Mouse (Mus musculus) right cerebral cortex, adult 18-20 months (tissue): Measurements from ENCODE around the gene Gin1.
"Not testable (repeated sequence)": the region's sequence is repeated elsewhere in the genome, so short reads cannot be mapped to it uniquely, and the experiment has no call there.

Experiments
- DNase-seq: peaks from one replicate; pipeline ENCODE4 v3.0.0; 2022; ENCODE audit warnings: mixed read lengths

Gene Gin1

DNA sequence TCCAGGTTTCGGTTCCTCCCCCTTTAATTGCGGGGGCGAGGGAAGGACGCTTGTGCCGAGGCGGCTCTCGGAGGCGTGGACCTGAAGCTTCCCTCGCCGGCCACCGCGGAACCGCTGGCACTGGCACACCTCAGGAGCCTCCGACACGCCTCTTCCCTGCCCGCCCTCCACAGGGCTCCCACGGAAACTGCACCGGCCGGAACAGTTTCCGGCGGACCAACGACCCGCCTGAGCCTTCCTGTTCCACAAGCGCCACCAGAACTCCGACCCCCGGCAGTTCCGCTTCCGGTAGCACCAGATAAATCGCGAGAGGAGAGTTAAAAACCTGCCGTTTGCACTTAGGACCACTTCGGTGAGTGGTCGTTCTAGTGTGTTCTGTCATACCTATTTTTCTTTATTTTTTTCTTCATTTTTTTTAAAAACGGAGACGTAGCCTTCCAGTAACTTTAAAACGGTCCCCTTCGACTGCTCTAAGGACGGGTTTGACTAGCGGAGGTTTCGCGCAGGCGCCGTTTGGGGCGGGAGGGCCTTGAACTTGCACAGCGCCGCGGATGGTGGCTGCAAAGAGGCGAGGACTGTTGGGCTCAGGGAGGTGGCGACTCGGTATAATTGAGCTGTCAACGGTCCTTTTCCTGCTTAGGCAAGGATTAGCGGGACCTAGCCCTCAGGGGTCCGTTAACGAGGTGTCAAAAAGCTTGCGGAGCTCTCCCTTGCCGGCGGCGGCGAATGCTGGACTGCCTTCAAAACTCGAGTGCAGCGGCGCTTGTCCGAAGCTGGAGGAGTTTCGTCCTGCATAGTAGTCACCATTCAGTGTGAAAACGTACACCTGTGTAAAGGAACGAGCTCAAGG is at the start of gene Gin1, which contains the start of gene Ppip5k2:
TSS of gene Gin1 (plus strand) at position 269 of the 850 bp plus-strand sequence.
TSS of gene Ppip5k2 (minus strand) at position 508 of the 850 bp plus-strand sequence.
- peak; percentile 96 for DNase-seq

DNA sequence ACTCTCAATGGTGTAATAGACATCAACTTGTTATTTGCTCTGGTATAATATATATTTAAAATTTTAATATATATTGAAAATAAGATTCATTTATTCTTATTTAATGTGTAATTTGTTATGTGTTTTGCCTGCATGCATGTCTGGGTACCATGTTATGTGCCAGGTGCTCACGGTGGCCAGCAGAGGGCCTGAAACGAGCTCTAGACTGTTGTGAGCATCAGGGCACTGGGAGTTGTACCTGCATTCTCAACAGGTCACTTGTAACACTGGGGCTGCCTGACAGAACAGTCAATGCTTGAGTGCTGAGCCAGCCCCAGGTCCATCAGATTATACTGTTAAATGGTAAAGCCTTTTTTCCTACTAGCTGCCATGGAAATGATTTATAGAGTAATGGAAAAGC is 43.2 kb upstream of the Gin1 start:
- no peak for DNase-seq

DNA sequence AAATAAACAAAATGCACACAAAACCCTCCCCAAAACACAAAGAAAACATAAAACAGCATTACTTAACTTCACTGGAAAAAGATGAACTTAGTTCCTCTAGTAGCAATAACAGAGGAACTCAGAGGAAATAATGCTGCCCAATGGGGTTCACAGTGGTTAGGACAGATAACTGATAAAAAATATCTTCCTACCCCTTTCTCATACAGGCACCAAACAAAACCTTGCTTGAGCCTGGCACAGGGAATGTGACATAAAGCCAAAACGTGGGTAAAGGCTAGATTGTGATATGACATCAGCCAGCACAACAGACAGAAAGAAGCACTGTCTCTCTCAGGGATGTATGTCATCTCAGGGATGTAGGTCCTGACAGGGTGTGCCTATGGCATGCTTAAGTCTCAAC is 40.6 kb upstream of the Gin1 start:
- DNase-seq: no peak

DNA sequence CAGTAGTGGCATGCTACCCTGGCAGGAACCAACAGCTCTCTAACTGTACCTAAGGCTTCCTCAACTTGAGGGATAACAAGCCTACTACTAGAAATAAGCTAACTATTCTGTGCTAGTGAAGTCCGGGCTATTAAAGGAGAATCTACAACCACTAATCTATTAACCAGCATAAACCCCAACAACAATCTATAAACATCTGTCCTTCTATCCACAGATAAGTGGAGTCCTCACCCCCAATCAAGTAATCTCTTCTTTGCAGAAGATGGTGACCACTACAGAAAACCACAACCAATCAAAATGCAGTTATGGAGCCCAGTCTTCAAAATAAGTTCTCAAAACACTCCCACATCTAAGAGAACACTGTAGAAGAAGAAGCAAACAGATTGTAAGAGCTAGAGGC is 26.9 kb upstream of the Gin1 start:
- DNase-seq: no peak

DNA sequence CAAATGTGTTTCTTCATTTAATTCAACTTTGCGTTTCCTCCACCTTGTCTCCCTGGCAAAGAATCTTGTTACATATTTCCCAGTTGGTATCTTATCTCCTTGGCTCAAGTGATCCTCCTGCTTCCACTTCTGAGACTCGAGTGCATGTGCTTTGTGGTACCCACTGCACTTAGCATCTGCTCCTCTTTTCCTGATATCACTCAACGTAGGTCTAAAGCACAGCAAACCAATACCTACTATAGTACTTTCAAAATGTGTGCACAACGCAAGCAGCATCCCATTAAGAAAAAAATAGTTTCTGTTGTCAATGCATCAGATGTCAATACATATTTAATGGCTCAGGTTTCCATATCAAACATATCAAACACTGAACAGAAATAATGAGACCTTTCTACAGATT is 24.3 kb upstream of the Gin1 start:
- DNase-seq: no peak

DNA sequence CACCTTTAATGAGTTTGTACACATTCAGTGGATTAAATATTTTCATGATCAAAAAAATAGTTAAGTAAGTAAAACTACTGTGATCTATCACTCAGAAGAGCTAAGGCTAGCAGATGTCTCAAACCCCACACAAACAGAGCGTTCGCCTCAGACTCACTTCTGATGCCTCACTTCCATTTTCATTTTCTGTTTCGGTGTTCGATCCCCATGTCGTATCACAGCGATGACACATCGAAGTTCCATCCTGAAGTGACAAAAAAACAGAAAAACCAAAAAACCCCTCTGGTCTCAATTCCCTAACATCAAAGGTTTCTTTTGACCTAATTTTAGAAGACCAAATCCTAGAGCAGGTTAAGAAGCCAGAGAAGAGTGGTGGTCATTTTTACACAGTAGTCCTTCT is 23.7 kb upstream of the Gin1 start:
- no peak for DNase-seq

DNA sequence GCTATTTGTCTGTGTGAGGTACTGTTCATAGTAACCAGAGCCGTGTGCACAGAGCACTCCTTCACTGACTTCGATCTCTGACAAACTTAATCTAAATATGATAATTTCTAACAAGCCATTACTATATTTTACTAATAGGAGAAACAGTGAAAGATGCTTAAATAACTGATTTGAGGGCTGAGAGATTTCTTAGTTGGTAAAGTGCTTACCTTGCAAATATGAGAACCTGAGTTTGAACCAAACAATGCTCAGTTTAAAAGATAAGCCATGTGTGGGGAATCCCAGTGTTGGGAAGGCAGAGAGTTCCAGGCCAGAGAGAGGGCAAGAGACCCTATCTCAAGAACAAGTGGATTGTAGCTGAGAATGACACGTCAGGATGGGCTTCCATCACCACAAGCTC is 21.8 kb upstream of the Gin1 start:
- no peak for DNase-seq

DNA sequence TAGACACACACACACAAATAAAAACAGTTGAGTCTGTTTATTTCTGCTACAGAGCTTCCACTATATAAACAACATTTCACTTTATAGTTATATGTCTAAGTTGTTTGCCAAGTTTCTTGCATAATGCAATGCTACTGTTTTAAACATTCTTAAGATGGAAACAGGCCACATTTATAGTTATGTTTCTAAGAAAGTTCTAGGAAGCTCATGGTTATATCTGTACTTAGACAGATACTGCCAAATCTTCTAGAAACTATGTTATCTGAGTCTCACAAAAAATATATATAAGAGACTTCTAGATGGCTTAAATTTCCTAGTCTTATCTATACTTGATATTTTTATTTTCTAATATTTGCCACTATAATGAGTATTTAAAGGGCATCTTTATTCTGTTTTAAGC is 16.8 kb upstream of the Gin1 start:
- DNase-seq: no peak

DNA sequence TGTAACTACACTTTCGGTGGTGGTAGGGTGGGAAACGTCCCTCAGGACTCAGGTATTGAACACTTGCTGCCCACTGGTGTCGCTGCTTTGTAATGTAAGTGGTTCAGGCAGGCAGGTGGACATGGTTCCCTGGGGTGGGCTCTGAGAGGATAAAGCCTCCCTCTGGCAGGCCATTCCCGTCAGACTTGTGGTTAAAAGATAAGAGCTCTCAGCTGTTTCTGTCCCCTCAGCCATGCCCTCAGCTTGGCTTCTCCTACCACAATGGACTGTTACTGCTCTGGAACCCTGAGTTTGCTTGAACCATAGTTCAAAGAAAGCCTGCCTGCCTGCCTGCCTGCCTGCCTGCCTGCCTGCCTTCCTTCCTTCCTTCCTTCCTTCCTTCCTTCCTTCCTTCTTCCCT is 15.6 kb upstream of the Gin1 start:
- no peak for DNase-seq

DNA sequence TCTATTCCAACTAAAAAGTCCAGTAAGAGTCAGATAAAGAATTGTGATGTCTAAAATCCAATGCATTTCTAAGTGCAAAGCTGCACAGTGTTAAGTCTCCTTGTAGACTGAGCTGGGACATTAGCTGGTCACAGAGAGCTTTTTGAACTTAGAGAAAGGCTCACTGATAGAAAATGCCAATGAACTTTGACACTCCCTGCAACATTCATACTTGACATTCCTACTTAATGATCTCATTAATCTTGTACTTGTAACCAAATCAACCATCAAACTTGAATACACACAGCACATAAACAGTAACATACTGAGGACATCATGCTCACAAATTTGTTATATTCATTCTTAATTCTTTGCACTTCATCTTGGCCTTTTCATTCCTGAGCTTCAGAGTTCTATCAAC is 10.1 kb upstream of the Gin1 start:
- DNase-seq: no peak

DNA sequence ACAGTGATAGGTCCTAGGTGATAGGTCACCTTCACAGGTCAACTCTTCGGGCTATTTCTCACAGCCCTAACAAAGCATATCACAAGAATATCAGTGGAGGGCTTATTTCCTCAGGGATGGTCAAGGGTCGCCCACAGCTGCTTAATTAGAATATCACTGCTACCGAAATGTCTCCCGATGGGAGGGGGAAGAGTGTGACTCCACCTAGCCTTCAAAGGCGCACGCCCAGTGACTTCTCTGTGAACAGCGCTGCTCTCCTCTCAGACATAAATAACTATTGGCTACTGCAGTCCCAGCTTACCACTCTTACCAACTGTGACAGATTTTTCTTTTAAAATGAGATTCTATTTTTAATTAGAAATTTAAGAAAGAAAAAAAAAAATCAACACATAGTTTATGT is 9.4 kb upstream of the Gin1 start:
- DNase-seq: no peak

DNA sequence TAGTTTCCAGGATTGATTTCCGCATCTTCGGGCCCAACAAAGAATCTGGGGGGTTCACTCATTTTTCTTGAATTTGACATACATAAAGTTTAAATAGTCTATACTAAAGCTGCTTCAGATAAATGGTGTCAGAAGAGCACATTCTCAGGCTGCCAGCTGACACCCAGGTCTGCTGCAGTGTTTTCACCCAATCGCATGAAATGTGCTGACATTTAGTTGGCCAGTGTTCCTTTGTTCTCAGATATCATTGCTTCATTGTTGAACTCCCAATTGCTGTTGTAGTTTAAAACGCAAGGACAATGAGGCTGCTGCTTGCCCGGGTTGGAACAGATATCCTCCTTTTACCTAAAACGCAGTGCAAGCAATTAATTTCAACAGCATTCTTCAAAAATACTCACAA is 8.5 kb upstream of the Gin1 start:
- DNase-seq: no peak

DNA sequence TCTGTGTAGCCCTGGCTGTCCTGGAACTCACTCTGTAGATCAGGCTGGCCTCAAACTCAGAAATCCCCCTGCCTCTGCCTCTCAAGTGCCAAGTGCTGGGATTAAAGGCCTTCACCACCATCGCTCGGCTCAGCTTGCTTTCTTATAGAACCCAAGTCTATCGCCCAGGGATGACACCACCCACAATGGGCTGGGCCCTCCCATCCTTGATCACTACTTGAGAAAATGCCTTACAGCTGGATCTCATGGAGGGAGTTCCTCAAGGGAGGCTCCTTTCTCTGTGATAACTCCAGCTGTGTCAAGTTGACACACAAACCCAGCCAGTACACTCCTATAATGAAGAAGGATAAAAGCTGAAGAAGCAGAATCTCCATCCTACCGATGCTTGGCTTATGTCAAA is 4.3 kb upstream of the Gin1 start:
- DNase-seq: not testable (repeated sequence)

DNA sequence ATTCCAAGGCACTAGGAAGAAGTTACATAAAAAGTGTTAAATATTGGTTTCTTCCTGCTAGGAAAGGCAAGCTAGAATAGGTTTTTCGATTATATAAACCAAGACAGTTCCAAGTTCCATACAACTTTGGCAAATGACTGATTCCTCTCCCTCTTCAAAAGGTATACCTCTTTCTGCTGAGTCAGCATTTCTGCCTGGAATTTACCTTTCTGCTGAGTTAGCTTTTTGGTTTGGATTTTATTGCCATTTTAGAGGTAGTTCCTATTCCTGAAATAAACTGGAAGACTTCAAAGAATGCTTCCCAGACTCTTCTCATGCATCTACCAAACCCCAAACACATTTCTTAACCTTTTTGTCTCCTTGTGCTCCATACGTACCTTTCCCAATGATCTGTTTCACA is 1.9 kb upstream of the Gin1 start:
- DNase-seq: no peak

DNA sequence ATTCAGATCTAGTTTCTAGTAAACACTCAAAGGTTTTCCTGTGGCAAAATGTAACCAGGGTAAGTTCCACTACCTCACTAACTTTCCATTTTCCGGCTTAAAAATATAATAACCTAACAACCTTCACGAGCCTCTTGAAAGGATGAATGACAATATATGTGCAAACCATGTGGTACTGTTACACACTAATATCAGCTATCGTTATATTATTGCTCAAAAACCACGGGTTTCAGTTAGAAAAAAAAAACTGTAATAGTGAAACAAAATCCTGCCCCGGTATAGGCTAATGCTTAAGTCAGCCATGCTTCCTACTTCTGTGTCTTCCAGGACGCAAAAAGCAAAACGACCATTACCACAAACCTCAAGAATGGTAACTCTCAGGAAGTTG is 1.1 kb upstream of the Gin1 start:
- no peak for DNase-seq

DNA sequence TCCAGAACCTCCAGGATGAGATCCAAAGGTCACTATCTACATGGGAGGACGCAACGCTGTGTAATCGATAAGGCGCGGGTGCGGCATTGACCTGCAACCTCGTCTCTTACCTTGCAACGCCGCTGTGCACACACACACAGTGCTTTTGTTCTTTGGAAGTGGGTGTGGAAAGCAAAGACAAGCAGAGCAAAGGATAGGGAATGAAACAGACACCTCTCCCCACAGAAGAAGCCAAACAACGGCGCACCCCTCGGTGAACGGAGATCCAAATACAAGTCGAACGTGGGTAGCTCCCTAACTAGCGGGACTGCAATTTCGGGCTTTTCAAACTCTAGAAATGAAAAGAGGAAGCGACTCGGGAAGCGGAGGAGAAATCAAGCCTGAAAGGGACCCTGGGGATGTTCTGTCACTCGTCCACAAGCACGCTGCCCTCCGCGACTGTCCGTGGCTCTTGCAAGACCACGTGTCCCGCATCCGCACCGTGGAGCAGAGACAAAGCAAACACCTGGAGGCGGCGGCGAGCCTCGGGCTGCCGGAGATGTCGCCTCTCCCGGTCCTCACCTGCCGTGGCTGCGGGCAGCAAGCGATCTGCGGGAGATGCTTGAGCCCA is 573 bp upstream of the Gin1 start:
- DNase-seq: no peak

DNA sequence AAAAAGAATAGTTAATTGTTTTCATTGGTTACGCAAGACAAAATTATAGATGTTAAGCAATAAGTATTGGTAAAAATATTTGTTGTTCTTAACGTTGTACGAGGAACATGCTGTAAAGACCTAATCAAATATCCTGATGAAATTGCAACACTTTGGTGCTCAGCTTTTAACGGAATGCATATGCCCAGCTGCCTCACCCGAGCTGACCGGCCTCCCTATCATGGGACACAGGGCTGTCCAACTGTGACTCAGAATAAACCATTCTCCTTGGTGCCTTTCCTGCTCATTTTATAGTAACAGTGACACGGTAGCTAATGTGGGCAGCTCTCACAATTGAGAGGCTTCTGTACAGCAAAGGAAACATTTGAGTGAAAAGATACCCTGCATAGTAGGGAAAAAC is 1.1 kb downstream of the Gin1 start:
- DNase-seq: no peak

DNA sequence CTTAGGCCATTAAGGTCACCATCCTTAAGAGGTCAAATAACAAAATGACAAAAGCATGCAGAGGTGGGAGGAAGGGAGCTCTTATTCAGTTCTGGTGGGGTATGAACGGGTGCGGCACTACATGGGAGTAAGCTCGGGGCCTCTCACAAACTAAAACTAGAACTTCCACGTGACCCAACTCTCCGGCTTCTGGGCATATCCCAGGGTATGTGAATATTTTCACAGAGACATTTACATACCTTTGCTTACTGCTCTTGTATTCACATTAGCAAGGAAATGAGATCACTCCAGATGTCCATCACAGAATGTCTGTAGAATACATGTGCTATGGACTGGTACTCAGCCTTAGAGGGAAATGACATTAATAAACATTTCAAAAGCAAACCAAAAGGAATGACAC is 1.8 kb downstream of the Gin1 start:
- DNase-seq: no peak

DNA sequence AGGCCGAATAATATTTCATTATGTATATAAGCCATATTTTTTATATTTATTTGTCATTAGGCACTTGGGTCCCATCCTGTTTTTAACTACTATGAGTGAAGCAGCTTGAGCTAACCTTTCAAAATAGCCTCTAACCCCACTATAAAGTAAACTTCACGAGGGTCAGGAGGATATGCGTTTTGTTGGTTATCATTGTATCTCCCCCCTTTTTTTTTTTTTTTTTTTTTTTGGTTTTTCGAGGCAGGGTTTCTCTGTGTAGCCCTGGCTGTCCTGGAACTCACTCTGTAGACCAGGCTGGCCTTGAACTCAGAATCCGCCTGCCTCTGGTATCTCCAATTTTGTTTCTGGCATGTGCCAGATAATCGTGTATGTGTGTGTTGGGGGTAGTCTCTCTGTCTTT is 3.4 kb downstream of the Gin1 start:
- no peak for DNase-seq

DNA sequence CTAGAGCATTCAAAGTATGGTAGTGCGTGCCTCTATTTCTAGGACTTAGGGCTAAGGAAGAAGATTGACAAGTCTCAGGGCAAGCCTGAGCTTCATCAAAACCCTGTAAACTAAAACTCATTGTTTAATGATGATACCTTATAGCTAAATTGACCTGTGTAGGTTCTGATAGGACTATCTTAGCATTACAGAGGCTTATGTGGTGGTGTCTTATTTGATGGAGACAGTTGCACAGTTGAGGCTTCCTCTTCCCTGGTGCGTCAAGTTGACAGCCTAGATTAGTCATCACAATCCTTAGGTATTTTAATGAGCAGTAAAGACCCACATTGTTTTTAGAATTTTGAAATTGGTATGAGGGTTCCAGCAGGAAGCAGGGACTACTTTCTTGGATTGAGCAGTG is 4.0 kb downstream of the Gin1 start:
- no peak for DNase-seq

DNA sequence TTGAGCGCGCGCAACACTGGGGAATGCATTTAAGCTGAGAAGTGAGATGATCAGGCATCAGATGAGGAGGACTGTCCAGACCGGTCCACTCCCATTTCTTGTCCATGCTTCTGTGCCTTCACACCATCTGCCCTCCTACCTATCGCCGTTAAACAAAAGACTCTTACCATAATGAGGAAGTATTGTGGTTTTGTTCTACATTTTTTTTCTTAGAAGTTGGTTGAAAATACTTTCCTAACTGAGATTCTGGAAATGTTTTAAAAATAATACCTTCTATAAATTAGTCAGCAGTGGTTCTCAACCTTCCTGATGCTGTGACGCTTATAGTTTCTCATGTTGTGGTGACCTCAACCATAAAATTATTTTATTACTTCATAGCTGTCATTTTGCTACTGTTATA is 11.7 kb downstream of the Gin1 start:
- DNase-seq: no peak

DNA sequence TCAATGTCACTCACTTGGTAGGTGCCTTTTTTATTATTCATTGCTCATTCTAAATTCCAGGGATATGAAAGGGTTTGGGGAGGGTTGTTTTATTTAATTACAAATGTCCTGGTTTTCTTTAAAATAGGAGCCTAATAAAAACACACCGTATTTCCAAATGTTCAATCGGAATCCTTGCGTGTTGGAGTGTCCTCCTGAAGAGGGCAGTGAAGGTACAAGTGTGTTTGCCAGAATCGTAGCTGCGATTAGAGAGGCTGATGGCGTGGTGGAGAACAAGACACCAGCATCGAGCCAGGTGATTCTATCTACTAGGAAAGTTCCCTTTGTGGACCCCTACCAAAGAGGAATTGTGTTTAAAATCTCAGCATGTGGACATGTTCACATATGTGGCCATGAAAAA is 15.0 kb downstream of the Gin1 start:
- no peak for DNase-seq

DNA sequence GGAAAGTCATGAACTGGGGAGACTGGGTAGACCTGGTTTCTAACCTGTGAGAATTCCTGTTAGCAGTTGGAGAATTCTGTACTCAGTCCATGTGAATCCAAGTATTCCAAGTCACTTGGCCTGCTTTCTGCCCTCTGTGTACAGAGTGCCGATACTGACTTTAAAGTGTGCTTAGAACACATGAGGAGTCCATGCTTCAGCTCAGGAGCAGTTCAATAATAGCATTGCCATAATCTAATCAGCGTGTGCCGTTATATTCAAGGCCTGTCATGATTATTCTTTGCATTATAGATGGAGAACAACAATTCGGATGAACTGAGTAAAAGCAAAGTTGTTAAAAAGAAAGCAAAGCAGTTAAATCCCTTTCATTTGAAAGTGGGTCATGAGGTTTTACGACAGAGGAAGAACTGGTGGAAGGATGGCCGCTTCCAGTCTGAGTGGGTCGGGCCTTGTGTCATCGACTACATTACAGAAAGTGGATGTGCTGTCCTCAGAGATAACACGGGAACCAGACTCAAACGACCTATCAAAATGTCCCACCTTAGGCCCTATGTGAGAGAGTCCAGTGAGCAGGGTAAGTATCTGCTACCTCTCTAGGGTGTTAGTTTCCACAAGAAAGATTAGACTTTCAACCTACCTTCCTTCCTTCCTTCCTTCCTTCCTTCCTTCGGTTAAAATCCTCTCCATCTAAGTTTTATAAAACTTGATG is 15.9 kb downstream of the Gin1 start:
- DNase-seq: no peak

DNA sequence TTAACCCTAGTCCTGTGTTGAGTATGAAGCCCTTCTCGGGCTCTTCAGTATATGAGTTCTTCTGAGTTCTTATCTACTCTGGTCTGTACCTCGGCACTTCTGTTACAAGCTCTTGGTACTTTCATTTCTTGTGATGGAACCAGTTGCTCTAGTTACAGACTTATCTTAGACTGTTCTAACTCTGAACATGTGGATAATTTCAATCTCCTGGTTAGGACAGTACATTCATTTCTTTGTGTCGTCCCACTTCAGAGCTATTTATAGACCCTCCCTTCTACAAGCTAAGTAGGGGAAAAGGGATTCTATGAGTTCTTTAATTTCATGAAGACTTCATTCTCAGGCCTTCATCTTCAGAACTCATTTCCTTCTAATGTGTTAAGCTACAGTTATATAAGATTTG is 17.7 kb downstream of the Gin1 start:
- no peak for DNase-seq
